Mouse (Mus musculus): ENCODE measurements around the gene Cpne4. TPM values are rescaled to one million over a fixed set of nuclear protein-coding genes. Genes with fewer than 3 reads are reported as not detected.

The Cpne4 gene
- total and polyA plus RNA-seq, 3 experiments, result not detected

GRCm38 (mm10) chr9:105037847-105038246, 490.8 kb downstream of the Cpne4 start:
- H3K4me3 ChIP-seq (ENCODE audit: control insufficient read depth in 1 of 2, insufficient read depth in 1 of 2, low read depth in 2 of 2, low read length in 2 of 2), result peak overlapping the region in 1 of 2 experiments; percentile 15; a peak in 1 of 4 replicates
- TF ChIP-seq KAT2A (conservative IDR thresholded peaks at IDR 0.05; ENCODE audit: low read depth, low read length), result no peak
- 0 out of 2 replicates have a peak, but pooled peaks have one; percentile 20 for TF ChIP-seq NELFE (IDR thresholded peaks at IDR 0.05; ENCODE audit: low read depth, low read length)
- peak in 1 of 2 experiments; percentile 63; a peak in 1 of 4 replicates for TF ChIP-seq USF2 (IDR thresholded peaks at IDR 0.05; ENCODE audit: borderline replicate concordance in 1 of 2, insufficient read depth in 1 of 2, low read depth in 1 of 2, low read length in 2 of 2)
- TF ChIP-seq MAX (IDR thresholded peaks at IDR 0.05; ENCODE audit: low read length), result peak; percentile 89
- TF ChIP-seq USF1 (IDR thresholded peaks at IDR 0.05; ENCODE audit: low read depth, low read length), result peak; percentile 91
- peak; percentile 62; the same call in 1 of the 2 replicates for TF ChIP-seq MYC (IDR thresholded peaks at IDR 0.05; ENCODE audit: low read depth, low read length)
- TF ChIP-seq EP300 (IDR thresholded peaks at IDR 0.05; ENCODE audit: low read depth in 1 of 2, low read length in 2 of 2), result peak; percentile 36 to 65; a peak in 3 of 4 replicates
- TF ChIP-seq POLR2A (IDR thresholded peaks at IDR 0.05; ENCODE audit: control insufficient read depth in 1 of 2, insufficient read depth in 1 of 2, low read depth in 1 of 2, low read length in 2 of 2, poor library complexity in 1 of 2), result no peak
- TF ChIP-seq MXI1 (IDR thresholded peaks at IDR 0.05; ENCODE audit: low read depth, low read length), result peak; percentile 88
- peak; percentile 72 for TF ChIP-seq SIN3A (IDR thresholded peaks at IDR 0.05; ENCODE audit: low read length)
- TF ChIP-seq MYB (IDR thresholded peaks at IDR 0.05; ENCODE audit: low read depth, low read length), result peak; percentile 81
- TF ChIP-seq TCF12 (IDR thresholded peaks at IDR 0.05; ENCODE audit: low read depth, low read length), result peak; percentile 39; the same call in 1 of the 2 replicates
- peak; percentile 85 for TF ChIP-seq BHLHE40 (IDR thresholded peaks at IDR 0.05; ENCODE audit: borderline replicate concordance, low read depth, low read length)
- peak; percentile 82 for TF ChIP-seq ETS1 (IDR thresholded peaks at IDR 0.05; ENCODE audit: low read depth, low read length)
- TF ChIP-seq ZKSCAN1 (IDR thresholded peaks at IDR 0.05; ENCODE audit: low read depth, low read length), result no peak
- peaks cover 0 to 13% of the 10 kb centered on the region in 2 experiments; a peak in 3 of 4 replicates for H3K4me1 ChIP-seq (ENCODE audit: control insufficient read depth in 1 of 2, insufficient read depth in 2 of 2, low read length in 2 of 2)
- H3K27me3 ChIP-seq (ENCODE audit: control insufficient read depth in 1 of 2, insufficient read depth in 2 of 2, low read length in 2 of 2), result no peaks in the 10 kb centered on the region
- H3K9ac ChIP-seq (ENCODE audit: control insufficient read depth, low read depth, low read length, poor library complexity, severe bottlenecking), result no peak overlapping the region
- no peaks in the 10 kb centered on the region for H3K79me2 ChIP-seq (ENCODE audit: control insufficient read depth, insufficient read depth, low read length, poor library complexity)
- H3K36me3 ChIP-seq (ENCODE audit: control insufficient read depth in 1 of 2, insufficient read depth in 2 of 2, low read length in 2 of 2), result no peaks in the 10 kb centered on the region
- DNase-seq (ENCODE audit: low read depth, low spot score), result peak; percentile 55
- H3K27ac ChIP-seq (ENCODE audit: control insufficient read depth, low read depth, low read length), result no peak overlapping the region
- H3K9me3 ChIP-seq (replicated peaks; ENCODE audit: insufficient read depth, low read length), result no peaks in the 10 kb centered on the region

GRCm38 (mm10) chr9:105046014-105046413, 498.9 kb downstream of the Cpne4 start:
- no peaks in the 10 kb centered on the region for H3K4me1 ChIP-seq (ENCODE audit: control insufficient read depth in 1 of 2, insufficient read depth in 2 of 2, low read length in 2 of 2)
- no peak for TF ChIP-seq ZMIZ1 (IDR thresholded peaks at IDR 0.05; ENCODE audit: low read depth, low read length)
- no peaks in the 10 kb centered on the region for H3K36me3 ChIP-seq (ENCODE audit: control insufficient read depth in 1 of 2, insufficient read depth in 2 of 2, low read length in 2 of 2)
- H3K9me3 ChIP-seq (replicated peaks; ENCODE audit: insufficient read depth, low read length), result no peaks in the 10 kb centered on the region
- H3K27me3 ChIP-seq (ENCODE audit: control insufficient read depth in 1 of 2, insufficient read depth in 2 of 2, low read length in 2 of 2), result no peaks in the 10 kb centered on the region
- no peaks in the 10 kb centered on the region for H3K79me2 ChIP-seq (ENCODE audit: control insufficient read depth, insufficient read depth, low read length, poor library complexity)
- no peak for DNase-seq (ENCODE audit: low read depth, low spot score)
- no peak overlapping the region for H3K9ac ChIP-seq (ENCODE audit: control insufficient read depth, low read depth, low read length, poor library complexity, severe bottlenecking)
- H3K4me3 ChIP-seq (ENCODE audit: control insufficient read depth in 1 of 2, insufficient read depth in 1 of 2, low read depth in 2 of 2, low read length in 2 of 2), result no peak overlapping the region
- no peak overlapping the region for H3K27ac ChIP-seq (ENCODE audit: control insufficient read depth, low read depth, low read length)

All from MEL (cell line).